Mouse (Mus musculus): ENCODE data around the gene Slc19a1. TPM values are rescaled to one million over a fixed set of nuclear protein-coding genes. Genes with fewer than 3 reads are reported as not detected.

The Slc19a1 gene
- total RNA-seq, 1 experiment: 32.4 TPM

DNA sequence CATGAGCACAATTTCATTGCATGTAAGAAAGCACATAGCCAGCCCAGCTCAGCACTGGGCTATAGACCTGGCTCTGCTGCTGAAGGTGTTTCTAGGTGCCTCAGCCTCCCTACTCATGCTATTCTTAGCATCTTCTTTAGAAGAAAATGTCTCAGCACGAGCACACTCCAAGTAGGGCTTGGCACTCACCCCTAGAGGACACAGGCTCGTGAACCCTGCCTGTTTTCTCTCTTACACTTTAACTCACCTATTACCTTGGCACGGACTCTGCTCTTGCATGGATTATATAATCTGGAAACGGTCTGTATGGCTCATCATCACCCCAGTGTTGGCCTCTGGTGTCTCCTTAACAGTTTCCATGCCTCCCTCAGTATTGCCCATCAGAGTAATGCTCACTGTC, 20.4 kb upstream of the Slc19a1 start:
- in situ Hi-C loops (cut with MboI; ENCODE audit: low sequenced_read_pairs in 2 of 2, unreplicated experiment in 2 of 2): loop anchor here in 1 of 2 experiments (10.0 kb wide), 1 partner anchor 177 kb away; no protein-coding TSS in a partner anchor
- Histone ChIP-seq H3K36me3 (ENCODE audit: control insufficient read depth, insufficient read depth, low read length, poor library complexity, severe bottlenecking) (no peaks in the 10 kb centered on the region), H3K4me1 (ENCODE audit: control insufficient read depth in 2 of 2, insufficient read depth in 2 of 2, low read length in 2 of 2, poor library complexity in 1 of 2) (peaks cover 4 to 13% of the 10 kb centered on the region in 2 experiments; a peak in 2 of 4 replicates), H3K9ac (ENCODE audit: insufficient read depth, low read depth, low read length, poor library complexity, severe bottlenecking) (no peak overlapping the region), H3K9me3 (ENCODE audit: control insufficient read depth, insufficient read depth, low read depth, low read length) (no peaks in the 10 kb centered on the region), H3K4me3 (ENCODE audit: insufficient read depth in 1 of 2, low read depth in 1 of 2, low read length in 2 of 2, poor library complexity in 1 of 2, severe bottlenecking in 1 of 2) (no peak overlapping the region), H3K27ac (ENCODE audit: insufficient read depth, low read depth, low read length, poor library complexity, severe bottlenecking) (no peak overlapping the region)
- no peak for TF ChIP-seq ZC3H11A (IDR thresholded peaks at IDR 0.05; ENCODE audit: borderline replicate concordance, low read depth, low read length)
- no peak for TF ChIP-seq HCFC1 (IDR thresholded peaks at IDR 0.05; ENCODE audit: borderline replicate concordance, insufficient read depth, low read length)
- TF ChIP-seq CHD2 (IDR thresholded peaks at IDR 0.05; ENCODE audit: low read depth, low read length): no peak
- no peak for TF ChIP-seq ZNF384 (IDR thresholded peaks at IDR 0.05; ENCODE audit: low read depth, low read length)
- DNase-seq (ENCODE audit: low read depth, low spot score): no peak

DNA sequence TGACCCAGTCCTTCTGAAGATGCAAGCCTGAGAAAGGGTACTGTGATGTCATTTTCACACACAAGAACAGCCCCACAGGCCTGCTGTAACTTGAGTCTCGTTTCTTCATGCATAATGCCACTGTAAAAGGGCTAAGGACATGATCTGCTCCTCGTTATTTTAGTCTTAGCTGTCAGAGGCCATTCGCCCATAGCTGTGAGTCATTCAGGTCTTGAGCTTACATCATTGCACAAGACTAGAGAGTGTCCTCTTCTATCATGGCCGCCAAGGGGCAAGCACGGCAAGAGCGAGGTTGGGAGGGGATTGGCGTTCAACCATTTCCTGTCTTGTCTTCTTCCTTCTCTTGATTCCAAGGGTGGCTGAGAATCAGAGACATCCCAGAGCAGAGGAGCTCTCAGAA, 16.0 kb upstream of the Slc19a1 start:
- in situ Hi-C loops (cut with MboI; ENCODE audit: low sequenced_read_pairs in 2 of 2, unreplicated experiment in 2 of 2): loop anchor here in 1 of 2 experiments (10.0 kb wide), 1 partner anchor 181 kb away; no protein-coding TSS in a partner anchor
- TF ChIP-seq CHD2 (IDR thresholded peaks at IDR 0.05; ENCODE audit: low read depth, low read length) (no peak), ZNF384 (IDR thresholded peaks at IDR 0.05; ENCODE audit: low read depth, low read length) (no peak), ZC3H11A (IDR thresholded peaks at IDR 0.05; ENCODE audit: borderline replicate concordance, low read depth, low read length) (no peak), HCFC1 (IDR thresholded peaks at IDR 0.05; ENCODE audit: borderline replicate concordance, insufficient read depth, low read length) (no peak), MAFK (IDR thresholded peaks at IDR 0.05; ENCODE audit: insufficient read depth, low read depth, low read length) (no peak)
- H3K4me3 ChIP-seq (ENCODE audit: insufficient read depth in 1 of 2, low read depth in 1 of 2, low read length in 2 of 2, poor library complexity in 1 of 2, severe bottlenecking in 1 of 2): 0 out of 4 replicates have a peak overlapping the region, but pooled peaks of 1 of the 2 experiments have one; percentile 14
- no peaks in the 10 kb centered on the region for H3K36me3 ChIP-seq (ENCODE audit: control insufficient read depth, insufficient read depth, low read length, poor library complexity, severe bottlenecking)
- H3K4me1 ChIP-seq (ENCODE audit: control insufficient read depth in 2 of 2, insufficient read depth in 2 of 2, low read length in 2 of 2, poor library complexity in 1 of 2): peaks cover 1 to 10% of the 10 kb centered on the region in 2 experiments; a peak in 2 of 4 replicates
- no peak overlapping the region for H3K9ac ChIP-seq (ENCODE audit: insufficient read depth, low read depth, low read length, poor library complexity, severe bottlenecking)
- DNase-seq (ENCODE audit: low read depth, low spot score): no peak
- no peaks in the 10 kb centered on the region for H3K9me3 ChIP-seq (ENCODE audit: control insufficient read depth, insufficient read depth, low read depth, low read length)
- H3K27ac ChIP-seq (ENCODE audit: insufficient read depth, low read depth, low read length, poor library complexity, severe bottlenecking): no peak overlapping the region

DNA sequence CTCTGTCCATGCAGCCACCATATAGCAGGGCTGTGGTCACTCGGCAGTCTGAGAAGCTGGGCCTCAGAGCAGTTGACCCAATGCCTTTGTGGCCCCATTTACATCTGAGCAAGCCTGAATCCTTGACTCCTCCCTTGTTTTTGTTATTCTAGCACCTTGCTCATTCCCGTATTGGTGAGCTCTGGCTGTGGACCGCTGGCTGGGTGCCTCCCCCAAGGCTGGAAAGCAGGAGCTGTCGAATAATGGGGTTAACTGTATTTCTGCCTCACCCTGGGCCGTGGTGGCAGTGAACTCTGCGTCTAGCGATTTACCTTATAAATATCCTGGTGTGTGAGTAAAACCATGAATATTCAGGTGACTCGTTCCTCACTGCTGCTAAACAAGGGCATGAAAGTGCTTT, 15.5 kb upstream of the Slc19a1 start:
- H3K27ac ChIP-seq (ENCODE audit: insufficient read depth, low read depth, low read length, poor library complexity, severe bottlenecking): no peak overlapping the region
- peak overlapping the region in 1 of 2 experiments; percentile 35; a peak in 1 of 4 replicates for H3K4me3 ChIP-seq (ENCODE audit: insufficient read depth in 1 of 2, low read depth in 1 of 2, low read length in 2 of 2, poor library complexity in 1 of 2, severe bottlenecking in 1 of 2)
- in situ Hi-C loops (cut with MboI; ENCODE audit: low sequenced_read_pairs in 2 of 2, unreplicated experiment in 2 of 2): loop anchor here in 1 of 2 experiments (10.0 kb wide), 1 partner anchor 182 kb away; no protein-coding TSS in a partner anchor
- no peaks in the 10 kb centered on the region for H3K9me3 ChIP-seq (ENCODE audit: control insufficient read depth, insufficient read depth, low read depth, low read length)
- H3K9ac ChIP-seq (ENCODE audit: insufficient read depth, low read depth, low read length, poor library complexity, severe bottlenecking): no peak overlapping the region
- peaks cover 1 to 10% of the 10 kb centered on the region in 2 experiments; a peak in 2 of 4 replicates for H3K4me1 ChIP-seq (ENCODE audit: control insufficient read depth in 2 of 2, insufficient read depth in 2 of 2, low read length in 2 of 2, poor library complexity in 1 of 2)
- peak; percentile 20 for DNase-seq (ENCODE audit: low read depth, low spot score)
- no peaks in the 10 kb centered on the region for H3K36me3 ChIP-seq (ENCODE audit: control insufficient read depth, insufficient read depth, low read length, poor library complexity, severe bottlenecking)
- TF ChIP-seq CHD2 (IDR thresholded peaks at IDR 0.05; ENCODE audit: low read depth, low read length) (no peak), MAFK (IDR thresholded peaks at IDR 0.05; ENCODE audit: insufficient read depth, low read depth, low read length) (no peak), ZC3H11A (IDR thresholded peaks at IDR 0.05; ENCODE audit: borderline replicate concordance, low read depth, low read length) (no peak), HCFC1 (IDR thresholded peaks at IDR 0.05; ENCODE audit: borderline replicate concordance, insufficient read depth, low read length) (no peak), ZNF384 (IDR thresholded peaks at IDR 0.05; ENCODE audit: low read depth, low read length) (no peak)

GRCm38 (mm10) chr10:77017061-77017460, 15.0 kb upstream of the Slc19a1 start:
- H3K9me3 ChIP-seq (ENCODE audit: control insufficient read depth, insufficient read depth, low read depth, low read length): no peaks in the 10 kb centered on the region
- H3K9ac ChIP-seq (ENCODE audit: insufficient read depth, low read depth, low read length, poor library complexity, severe bottlenecking): no peak overlapping the region
- H3K4me1 ChIP-seq (ENCODE audit: control insufficient read depth in 2 of 2, insufficient read depth in 2 of 2, low read length in 2 of 2, poor library complexity in 1 of 2): peaks cover 1 to 11% of the 10 kb centered on the region in 2 experiments; a peak in 2 of 4 replicates
- TF ChIP-seq HCFC1 (IDR thresholded peaks at IDR 0.05; ENCODE audit: borderline replicate concordance, insufficient read depth, low read length) (no peak), MAFK (IDR thresholded peaks at IDR 0.05; ENCODE audit: insufficient read depth, low read depth, low read length) (no peak), ZC3H11A (IDR thresholded peaks at IDR 0.05; ENCODE audit: borderline replicate concordance, low read depth, low read length) (no peak), CHD2 (IDR thresholded peaks at IDR 0.05; ENCODE audit: low read depth, low read length) (no peak), ZNF384 (IDR thresholded peaks at IDR 0.05; ENCODE audit: low read depth, low read length) (no peak)
- no peak overlapping the region for H3K27ac ChIP-seq (ENCODE audit: insufficient read depth, low read depth, low read length, poor library complexity, severe bottlenecking)
- no peak for DNase-seq (ENCODE audit: low read depth, low spot score)
- no peaks in the 10 kb centered on the region for H3K36me3 ChIP-seq (ENCODE audit: control insufficient read depth, insufficient read depth, low read length, poor library complexity, severe bottlenecking)
- in situ Hi-C loops (cut with MboI; ENCODE audit: low sequenced_read_pairs in 2 of 2, unreplicated experiment in 2 of 2): loop anchor here in 1 of 2 experiments (10.0 kb wide), 1 partner anchor 182 kb away; no protein-coding TSS in a partner anchor
- H3K4me3 ChIP-seq (ENCODE audit: insufficient read depth in 1 of 2, low read depth in 1 of 2, low read length in 2 of 2, poor library complexity in 1 of 2, severe bottlenecking in 1 of 2): no peak overlapping the region
